ENCODE assay signal across 21 mouse cellular contexts in genomic region chr4:130161349-130161748, GRCm38 (mm10). TPM values are rescaled to one million over a fixed set of nuclear protein-coding genes. Genes with fewer than 3 reads are reported as not detected.
DNase-seq lines count a peak whose midpoint lies in the region; ATAC-seq and TF ChIP-seq lines count a peak whose summit lies in the region.
"Had no signal": no experiment of that assay in that cellular context is flagged by ENCODE, and none has a peak within 500 bp of the region (broad histone marks: within the 10 kb centered on the region; RNA-seq: fewer than 3 reads in every experiment).

No protein-coding gene starts in this region.

- peak overlapping the region; percentile 31; the same call in 1 of the 2 replicates for H3K27ac ChIP-seq in heart, embryonic 10.5 days
- H3K27ac ChIP-seq in heart, embryonic 16.5 days (ENCODE audit: low read length): peak overlapping the region; percentile 33; the same call in 1 of the 2 replicates
- H3K27ac ChIP-seq in stomach, postnatal 0 days (replicated peaks): peak overlapping the region; percentile 53
- H3K27ac ChIP-seq: embryonic facial prominence, embryonic 13.5 days; forebrain, embryonic 12.5 days; hindbrain, embryonic 15.5 days had no signal

- no peaks in the 10 kb centered on the region for H3K9me3 ChIP-seq in heart, embryonic 10.5 days
- H3K9me3 ChIP-seq in heart, embryonic 16.5 days (replicated peaks; ENCODE audit: control insufficient read depth, low read length): no peaks in the 10 kb centered on the region
- H3K9me3 ChIP-seq in stomach, postnatal 0 days (ENCODE audit: control insufficient read depth, low read length): no peaks in the 10 kb centered on the region
- H3K9me3 ChIP-seq: embryonic facial prominence, embryonic 13.5 days; forebrain, embryonic 12.5 days; hindbrain, embryonic 15.5 days had no signal

- H3K27me3 ChIP-seq in heart, embryonic 10.5 days (ENCODE audit: insufficient read depth, poor library complexity, severe bottlenecking): peaks cover 32% of the 10 kb centered on the region
- no peaks in the 10 kb centered on the region for H3K27me3 ChIP-seq in heart, embryonic 16.5 days (ENCODE audit: control insufficient read depth, insufficient read depth, low read length)
- no peaks in the 10 kb centered on the region for H3K27me3 ChIP-seq in stomach, postnatal 0 days (ENCODE audit: control insufficient read depth, insufficient read depth, low read length)
- H3K27me3 ChIP-seq: Patski had no signal

- no peaks in the 10 kb centered on the region; the same call in none of the 2 replicates for H3K36me3 ChIP-seq in heart, embryonic 10.5 days
- no peaks in the 10 kb centered on the region for H3K36me3 ChIP-seq in heart, embryonic 16.5 days (ENCODE audit: control insufficient read depth, insufficient read depth)
- peaks cover 3% of the 10 kb centered on the region; the same call in 1 of the 2 replicates for H3K36me3 ChIP-seq in stomach, postnatal 0 days (ENCODE audit: control insufficient read depth, insufficient read depth, low read length)
- H3K36me3 ChIP-seq: embryonic facial prominence, embryonic 13.5 days; forebrain, embryonic 12.5 days; hindbrain, embryonic 15.5 days had no signal

- WGBS in heart, embryonic 10.5 days: 24% methylated on average over 4 of the region's 4 CpGs
- WGBS in heart, embryonic 16.5 days: 27% methylated on average over 4 of the region's 4 CpGs
- 31% methylated on average over 4 of the region's 4 CpGs for WGBS in stomach, postnatal 0 days

- H3K4me3 ChIP-seq in heart, embryonic 10.5 days: no peak overlapping the region
- no peak overlapping the region for H3K4me3 ChIP-seq in heart, embryonic 16.5 days (ENCODE audit: low read length)
- H3K4me3 ChIP-seq in stomach, postnatal 0 days (ENCODE audit: low read depth, low read length): no peak overlapping the region
- H3K4me3 ChIP-seq: embryonic facial prominence, embryonic 13.5 days; forebrain, embryonic 12.5 days; hindbrain, embryonic 15.5 days had no signal

- no peak for TF ChIP-seq CTCF in stomach, postnatal 0 days (IDR thresholded peaks at IDR 0.05; ENCODE audit: low read depth)

- peaks cover 42% of the 10 kb centered on the region for H3K4me1 ChIP-seq in heart, embryonic 10.5 days
- peaks cover 31% of the 10 kb centered on the region for H3K4me1 ChIP-seq in heart, embryonic 16.5 days (ENCODE audit: control insufficient read depth, insufficient read depth, low read length)
- peaks cover 7% of the 10 kb centered on the region for H3K4me1 ChIP-seq in stomach, postnatal 0 days (replicated peaks; ENCODE audit: control insufficient read depth, insufficient read depth)

- H3K9ac ChIP-seq in heart, embryonic 16.5 days (ENCODE audit: low read length): 0 out of 2 replicates have a peak overlapping the region, but pooled peaks have one; percentile 18
- H3K9ac ChIP-seq in stomach, postnatal 0 days (ENCODE audit: low read length): no peak overlapping the region
- H3K9ac ChIP-seq: embryonic facial prominence, embryonic 13.5 days; forebrain, embryonic 12.5 days; hindbrain, embryonic 15.5 days had no signal

- intact Hi-C loops in heart, postnatal 25 days (cut with DNase I): no loop called here

- DNase-seq in heart, embryonic 10.5 days (ENCODE audit: low spot score): no peak
- no peak for DNase-seq in heart, postnatal 25 days (ENCODE audit: low spot score)
- DNase-seq in heart, adult 18-20 months: no peak
- peak; percentile 59 for DNase-seq in heart, postnatal 4 days
- DNase-seq in stomach, postnatal 0 days (ENCODE audit: low spot score): no peak
- DNase-seq: adrenal gland, postnatal 14 days; cerebellum, adult 11-12 months; cerebellum, adult 9-10 months; cerebellum, postnatal 25 days; gastrocnemius, postnatal 14 days; kidney, adult 2 months had no signal

- peak overlapping the region; percentile 17; the same call in 1 of the 2 replicates for H3K4me2 ChIP-seq in heart, embryonic 16.5 days (ENCODE audit: low read depth, low read length)
- no peak overlapping the region for H3K4me2 ChIP-seq in stomach, postnatal 0 days (replicated peaks; ENCODE audit: low read depth)
- H3K4me2 ChIP-seq: embryonic facial prominence, embryonic 13.5 days; forebrain, embryonic 12.5 days; hindbrain, embryonic 15.5 days had no signal

- TF ChIP-seq EP300 in stomach, postnatal 0 days (optimal IDR thresholded peaks at IDR 0.05): no peak

- ATAC-seq in heart, embryonic 16.5 days (replicated peaks; ENCODE audit: extremely low read depth, insufficient read depth, low FRiP score): no peak
- ATAC-seq in stomach, postnatal 0 days (ENCODE audit: low FRiP score, low TSS enrichment): no peak
- ATAC-seq: activated CD4-positive, CD25-positive, alpha-beta regulatory T cell, adult 4 months; forebrain, embryonic 16.5 days; intestine, embryonic 16.5 days; Patski had no signal

RNA-seq across cellular contexts. Expression of gene Tinagl1, which starts 13.6 kb away (rescaled TPM):
- 39.0 and 45.2 TPM in 2 replicates for polyA plus RNA-seq in heart, embryonic 10.5 days (2016; fragmentation: Nextera tagmentation; extraction: Ambion mirVana)
- total RNA-seq in heart, postnatal 25 days (2021): 10 to 100 TPM; 56.0 to 69.2 TPM
- 61.2 and 70.6 TPM in 2 replicates for polyA plus RNA-seq in heart, embryonic 16.5 days (2015; fragmentation: Nextera tagmentation; extraction: Ambion mirVana)
- total RNA-seq in heart, adult 18-20 months (2021): 10 to 100 TPM; 55.7 to 66.1 TPM
- total RNA-seq in heart, postnatal 4 days (2021): 10 to 100 TPM; 68.9 to 69.4 TPM
- polyA plus RNA-seq in stomach, postnatal 0 days (2015; fragmentation: Nextera tagmentation; extraction: Ambion mirVana): 123 and 131 TPM in 2 replicates
- total RNA-seq: CH12.LX had no signal
- polyA plus RNA-seq: activated CD4-positive, CD25-positive, alpha-beta regulatory T cell, adult 4 months had no signal

RNA-seq across cellular contexts. Expression of gene Hcrtr1, which starts 22.2 kb away (rescaled TPM):
- polyA plus RNA-seq in heart, embryonic 10.5 days (2016; fragmentation: Nextera tagmentation; extraction: Ambion mirVana): 0.12 and 0.43 TPM in 2 replicates
- not detected for total RNA-seq in heart, postnatal 25 days (2021)
- 0.19 TPM in 1 of 2 replicates, not detected in the other for polyA plus RNA-seq in heart, embryonic 16.5 days (2015; fragmentation: Nextera tagmentation; extraction: Ambion mirVana)
- total RNA-seq in heart, adult 18-20 months (2021): not detected
- total RNA-seq in heart, postnatal 4 days (2021): not detected
- polyA plus RNA-seq in stomach, postnatal 0 days (2015; fragmentation: Nextera tagmentation; extraction: Ambion mirVana): 0.39 and 0.73 TPM in 2 replicates
- total RNA-seq: CH12.LX; gastrocnemius, postnatal 14 days; granulocyte monocyte progenitor cell, adult 5-6 weeks had no signal
- polyA plus RNA-seq: activated CD4-positive, CD25-positive, alpha-beta regulatory T cell, adult 4 months had no signal

RNA-seq across cellular contexts. Expression of gene Pef1, which starts 59.0 kb away (rescaled TPM):
- polyA plus RNA-seq in heart, embryonic 10.5 days (2016; fragmentation: Nextera tagmentation; extraction: Ambion mirVana): 60.5 and 66.1 TPM in 2 replicates
- total RNA-seq in heart, postnatal 25 days (2021): 10 to 100 TPM; 34.7 to 36.6 TPM
- 61.9 and 62.9 TPM in 2 replicates for polyA plus RNA-seq in heart, embryonic 16.5 days (2015; fragmentation: Nextera tagmentation; extraction: Ambion mirVana)
- 10 to 100 TPM; 31.3 to 40.1 TPM for total RNA-seq in heart, adult 18-20 months (2021)
- 10 to 100 TPM; 40.5 to 42.1 TPM for total RNA-seq in heart, postnatal 4 days (2021)
- polyA plus RNA-seq in stomach, postnatal 0 days (2015; fragmentation: Nextera tagmentation; extraction: Ambion mirVana): 63.7 and 64.7 TPM in 2 replicates
